Mouse (Mus musculus): ENCODE measurements at regions not wholly inside any gene's neighbourhood (a gene's known extent, or its start where the extent isn't known, plus 50 kb on each side); places are given as distances from the start of the nearest gene placed in this dataset.
A peak's percentile ranks its signal among the peaks of the same experiment; 100 is the strongest.

DNA sequence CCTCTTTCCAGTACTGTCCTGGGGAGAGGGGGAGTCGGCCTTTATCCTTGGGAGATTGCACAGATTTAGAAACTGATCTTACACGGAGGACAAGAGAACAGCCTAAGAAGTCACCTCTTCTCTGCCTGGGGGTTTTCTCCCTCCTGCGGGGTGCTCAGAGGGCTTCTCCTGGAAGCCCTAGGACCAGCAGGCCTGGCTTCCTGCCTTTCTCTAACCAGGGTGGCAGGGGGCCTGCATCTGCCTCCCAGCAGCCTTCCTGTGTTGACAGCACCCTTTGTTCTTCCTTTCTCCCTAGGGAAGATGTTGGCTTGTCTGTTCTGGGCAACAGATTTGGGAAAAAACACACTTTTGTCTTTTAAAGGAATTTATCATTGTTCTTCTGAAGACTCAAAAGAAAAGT lies 153.0 kb upstream of the Tgfbr2 start:
- peak; percentile 28 for DNase-seq

DNA sequence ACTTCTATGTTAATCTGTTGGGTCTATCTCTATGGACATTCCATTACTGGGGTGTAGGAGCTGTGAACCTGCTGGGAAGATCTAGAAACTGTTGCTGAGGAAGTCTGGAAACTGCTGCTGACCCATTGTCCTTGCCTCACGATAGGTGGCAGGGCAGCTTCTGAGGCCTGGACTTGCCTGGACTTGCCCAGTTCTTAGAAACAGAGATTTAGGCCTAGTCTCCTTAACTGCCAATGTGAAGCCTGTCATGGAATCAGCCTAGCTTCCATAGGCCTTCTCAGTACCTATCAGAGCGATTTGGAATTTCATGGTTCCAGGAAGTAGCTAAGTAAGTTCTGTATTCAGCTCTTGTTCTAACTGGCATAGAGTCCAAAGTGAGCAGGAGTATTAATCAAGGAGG lies 151.9 kb upstream of the Tgfbr2 start:
- no peak for DNase-seq

DNA sequence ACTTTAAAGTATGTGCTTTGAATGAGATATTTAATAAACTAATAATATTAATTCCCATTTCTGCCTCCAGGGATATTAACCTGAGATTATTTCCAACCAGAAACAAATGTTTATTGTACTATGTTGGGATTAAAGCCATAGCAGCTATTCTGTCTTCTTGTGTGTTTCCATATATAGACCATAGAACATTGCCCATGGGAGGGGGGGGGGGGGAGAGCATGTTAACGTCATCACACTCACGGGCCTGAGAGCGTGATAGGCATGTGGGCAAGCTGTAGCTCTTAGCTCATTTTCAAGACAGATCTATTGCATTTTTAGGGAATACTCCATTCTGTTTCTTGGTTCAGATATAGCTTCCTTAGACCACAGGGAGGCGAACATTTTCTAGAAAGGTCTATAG lies 149.8 kb upstream of the Tgfbr2 start:
- no peak for DNase-seq

DNA sequence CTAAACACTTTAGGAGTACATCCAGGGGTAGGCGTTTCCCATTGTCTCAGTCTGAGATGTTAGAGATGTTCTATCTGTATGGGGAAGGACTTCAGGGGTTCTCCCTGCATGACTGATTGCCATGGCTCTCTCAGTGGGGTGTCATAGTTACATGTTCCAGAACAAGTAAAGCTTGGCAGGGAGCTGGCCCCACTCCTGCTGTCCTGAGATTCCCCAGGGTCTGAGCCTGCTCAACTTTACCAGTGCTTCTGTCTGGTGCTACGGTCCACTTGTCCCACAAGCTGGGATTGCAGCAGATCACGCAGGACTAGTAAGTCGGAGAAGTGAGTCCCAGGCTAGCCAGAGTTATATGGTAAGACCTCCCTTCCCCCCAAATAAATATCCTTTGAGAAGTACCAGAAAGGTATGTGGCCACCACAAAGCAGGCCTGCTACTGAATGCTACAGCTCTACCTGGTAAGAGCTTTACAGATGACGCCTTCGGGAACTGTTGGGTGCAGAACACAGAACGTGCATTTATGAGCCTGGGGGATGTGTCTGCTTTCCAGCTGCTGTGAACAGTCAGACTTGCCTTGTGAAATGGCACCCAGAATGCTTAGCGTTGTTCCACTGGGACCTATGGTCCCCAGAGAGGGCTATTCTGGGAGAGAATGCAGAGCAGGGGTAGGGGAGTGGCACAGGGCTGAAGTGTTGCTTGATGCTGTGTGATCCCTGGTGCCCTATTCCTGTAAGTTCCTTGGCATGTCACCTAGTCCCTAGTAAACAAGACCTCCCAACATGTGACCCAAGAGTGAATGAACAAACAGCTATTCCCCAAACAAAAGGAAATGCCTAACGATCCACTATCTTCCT lies 148.9 kb upstream of the Tgfbr2 start:
- peak; percentile 10 for DNase-seq

DNA sequence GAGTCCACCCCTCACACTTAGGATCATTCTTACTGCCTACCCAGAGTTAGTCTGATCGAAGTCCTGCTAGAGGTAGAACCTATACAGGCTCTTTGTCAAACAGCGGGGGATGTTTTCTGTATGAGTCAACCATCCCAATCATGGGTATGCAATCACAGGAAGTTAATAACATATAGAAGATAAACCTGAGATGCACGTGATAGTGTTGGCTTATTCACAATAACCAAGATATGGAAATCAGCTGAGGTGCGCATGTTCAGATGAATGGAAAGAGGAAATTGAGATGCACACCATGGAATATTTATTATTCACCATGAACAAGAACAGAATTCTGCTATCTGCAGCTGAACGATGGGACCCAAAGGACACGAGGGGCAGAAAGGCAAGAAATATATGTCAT lies 146.7 kb upstream of the Tgfbr2 start:
- no peak for DNase-seq

DNA sequence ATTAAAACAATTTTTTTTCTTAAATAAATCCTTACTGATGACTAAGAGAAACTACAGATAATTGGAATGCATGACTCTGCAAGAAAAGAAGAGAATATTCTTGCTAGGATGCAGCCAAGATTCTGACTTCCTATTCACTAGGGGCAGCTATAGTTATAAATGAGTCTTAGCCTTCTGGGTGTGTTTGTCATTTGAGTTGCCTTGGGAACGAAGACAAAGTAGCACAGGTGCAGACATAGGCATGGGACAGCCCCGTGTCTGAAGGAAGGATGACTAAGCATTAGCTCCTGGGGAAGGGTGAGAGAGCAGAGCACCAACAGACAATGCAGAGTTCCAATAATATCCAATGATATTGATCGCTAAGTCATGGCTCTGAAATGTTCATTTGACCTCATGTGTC lies 144.3 kb upstream of the Tgfbr2 start:
- DNase-seq = no peak

DNA sequence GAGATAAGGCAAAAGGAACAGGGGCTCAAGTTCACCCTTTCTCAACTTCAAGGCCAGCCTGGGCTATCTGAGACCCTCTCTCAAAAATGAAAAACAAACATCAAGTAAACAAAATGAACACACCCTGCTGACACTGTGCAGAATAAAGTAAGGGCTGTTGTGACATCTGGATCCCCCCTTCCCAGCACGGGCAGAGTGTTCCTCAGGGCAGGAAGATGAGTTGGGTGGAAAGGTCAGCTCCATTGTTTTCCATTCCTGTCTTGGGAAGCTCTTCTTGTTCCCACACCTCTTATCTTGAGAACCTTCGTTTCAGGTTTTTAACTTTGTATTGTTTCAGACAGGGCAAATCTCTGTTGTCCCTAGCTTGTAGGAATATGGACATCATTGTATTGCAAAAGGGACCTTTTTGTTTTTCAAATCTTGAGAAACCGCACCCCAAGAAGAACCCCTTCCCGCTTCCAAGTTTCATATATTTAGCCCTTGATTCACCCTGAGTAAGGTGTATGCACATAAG lies 141.5 kb upstream of the Tgfbr2 start:
- DNase-seq = no peak

DNA sequence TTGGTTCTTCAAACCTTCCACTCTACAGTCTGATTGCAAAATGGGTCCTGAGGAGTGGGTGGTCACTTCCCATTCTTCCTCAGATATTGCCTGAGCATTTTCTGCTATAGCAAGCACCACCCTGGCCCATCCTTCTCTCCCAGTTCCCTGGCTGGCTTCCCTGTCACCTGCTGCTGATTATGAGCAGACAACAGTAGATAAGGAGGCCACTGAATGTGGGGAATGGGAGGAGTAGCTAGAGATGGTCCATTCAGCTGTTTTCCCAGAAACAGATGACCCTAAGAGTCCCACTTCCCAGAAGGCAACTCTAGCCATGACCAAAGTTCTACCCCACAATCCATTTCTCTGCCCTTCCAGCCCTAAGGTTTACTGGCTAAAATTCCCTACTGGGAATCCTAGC lies 139.6 kb upstream of the Tgfbr2 start:
- no peak for DNase-seq

DNA sequence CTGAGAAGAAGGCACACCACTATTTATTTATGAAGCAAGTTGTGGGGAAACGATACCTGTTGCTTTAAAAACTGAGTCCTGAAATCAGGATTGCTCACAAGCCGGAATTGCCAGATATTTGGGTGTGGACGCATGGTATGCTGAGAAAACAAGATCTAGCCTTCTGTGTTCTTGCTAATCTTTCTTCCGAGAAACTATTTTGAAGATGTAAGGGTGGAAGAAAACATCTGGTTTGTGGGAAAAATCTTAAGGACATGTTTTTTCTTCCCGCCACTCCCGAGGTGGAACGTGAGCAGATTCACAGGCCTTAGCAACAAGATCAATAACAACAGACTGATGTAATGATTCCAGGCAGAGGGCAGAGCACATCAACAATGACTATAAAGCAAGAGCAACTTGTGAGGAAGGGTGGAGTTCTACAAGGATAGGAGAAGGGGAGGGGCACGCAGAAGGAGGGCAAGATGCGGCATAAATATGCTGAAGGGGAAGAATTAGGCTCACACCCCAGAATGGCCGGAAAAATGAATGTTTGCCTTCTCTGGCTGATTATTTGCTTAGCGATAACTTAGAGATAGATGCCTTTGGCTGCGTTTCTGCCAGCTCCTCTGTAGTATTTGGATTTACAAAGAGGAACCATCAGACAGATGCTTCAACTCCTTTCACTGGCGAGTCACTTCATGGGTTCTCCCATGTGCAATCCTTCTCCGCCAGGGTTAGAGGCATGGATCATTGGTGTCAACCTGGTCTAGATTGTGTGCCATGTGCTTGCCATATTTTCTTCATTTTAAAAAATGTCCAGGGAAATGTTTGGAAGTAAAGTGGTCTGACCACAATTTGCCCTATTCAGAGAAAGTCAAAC lies 139.0 kb upstream of the Tgfbr2 start:
- DNase-seq = no peak

DNA sequence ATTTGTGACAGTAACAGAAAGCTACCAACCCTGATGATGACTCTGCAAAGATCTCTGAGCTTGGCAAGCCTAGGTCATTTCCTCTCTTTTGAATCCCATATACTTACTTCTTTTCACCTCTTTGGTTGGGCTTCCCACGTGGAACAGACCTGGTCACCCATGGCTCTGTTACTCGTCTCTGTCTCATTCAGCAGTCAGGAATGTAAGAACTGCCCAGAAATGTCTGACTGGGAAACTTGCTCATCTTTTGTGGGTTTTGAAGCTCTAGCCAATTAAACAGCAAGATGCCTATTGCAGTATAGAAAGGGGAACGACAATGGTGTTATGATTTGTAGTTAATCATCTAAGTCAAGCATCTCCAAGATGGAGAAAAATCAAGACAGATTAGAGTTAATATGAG lies 136.2 kb upstream of the Tgfbr2 start:
- DNase-seq = no peak

DNA sequence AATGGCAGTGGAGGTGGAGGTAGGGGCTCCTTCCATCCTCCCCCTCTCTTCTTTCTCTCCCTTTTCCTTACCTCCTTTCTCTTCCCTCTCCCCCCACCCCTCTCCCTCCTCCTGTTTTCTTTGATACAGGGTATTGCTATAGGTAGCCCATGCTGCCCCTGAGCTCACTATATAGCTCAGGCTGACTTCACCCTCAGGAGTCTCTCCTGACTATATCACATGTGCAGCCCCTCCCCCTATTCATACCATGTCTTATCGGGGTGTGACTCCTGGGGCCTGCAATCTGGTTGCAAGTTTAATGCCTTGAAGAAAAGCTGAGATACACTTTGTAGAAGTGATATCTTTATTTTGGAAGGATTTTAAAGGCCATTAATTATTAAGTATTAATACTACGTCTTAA lies 126.4 kb upstream of the Tgfbr2 start:
- no peak for DNase-seq

DNA sequence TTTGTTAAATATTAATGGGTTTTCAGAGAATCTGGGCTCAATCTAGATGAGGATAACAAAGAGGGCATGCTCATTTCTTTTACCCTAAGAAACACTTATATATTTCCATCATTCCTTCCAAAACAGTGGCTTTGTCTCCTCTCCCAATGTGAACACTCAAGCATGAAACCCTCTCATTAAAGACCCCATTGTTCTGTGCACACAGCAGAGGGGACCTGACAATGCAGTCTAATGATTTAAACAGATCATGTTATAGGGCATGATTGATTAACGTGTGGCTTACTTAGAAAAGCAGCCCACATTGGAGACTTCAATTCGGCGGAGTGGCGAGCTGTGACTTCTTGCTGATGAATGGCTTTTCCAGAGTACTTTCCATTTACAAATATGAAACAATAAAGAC lies 123.6 kb upstream of the Tgfbr2 start:
- no peak for DNase-seq

DNA sequence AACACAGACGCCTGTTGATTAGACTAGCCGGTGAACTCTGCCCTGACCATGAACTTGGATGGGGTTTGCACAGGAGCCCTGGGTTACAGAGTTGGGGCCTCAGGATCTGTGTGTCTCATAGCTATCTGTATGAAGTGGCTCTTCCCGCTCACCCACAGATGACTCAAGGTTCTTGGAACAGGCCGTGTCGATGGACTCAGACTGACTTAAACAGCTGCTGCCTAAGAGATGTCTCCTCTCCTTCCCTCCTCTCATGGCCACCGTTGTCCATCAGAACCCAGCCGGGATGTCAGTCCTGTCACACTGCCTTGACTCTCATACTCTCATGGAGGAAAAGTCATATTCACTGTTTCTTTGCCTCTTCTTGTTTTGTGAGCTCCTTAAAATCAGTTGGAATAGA lies 121.2 kb upstream of the Tgfbr2 start:
- no peak for DNase-seq

DNA sequence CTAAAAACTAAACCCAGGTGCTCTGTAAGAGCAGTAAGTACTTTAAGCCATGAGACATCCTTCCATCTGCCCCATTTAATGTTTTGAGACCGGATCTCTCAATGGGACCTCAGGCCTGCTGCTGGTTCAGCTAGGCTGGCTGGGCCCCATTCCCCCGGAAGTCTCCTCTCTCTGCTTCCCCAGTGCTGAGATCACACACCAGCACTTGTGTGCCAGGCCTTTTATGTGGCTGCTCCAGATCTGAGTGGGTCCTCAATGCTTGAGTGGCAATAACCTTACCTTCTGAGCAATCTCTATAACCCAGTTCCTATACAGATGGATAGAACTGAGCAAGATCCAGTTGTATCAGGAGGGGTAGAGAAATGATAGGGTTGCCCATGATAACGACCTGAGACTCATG lies 118.9 kb upstream of the Tgfbr2 start:
- no peak for DNase-seq

DNA sequence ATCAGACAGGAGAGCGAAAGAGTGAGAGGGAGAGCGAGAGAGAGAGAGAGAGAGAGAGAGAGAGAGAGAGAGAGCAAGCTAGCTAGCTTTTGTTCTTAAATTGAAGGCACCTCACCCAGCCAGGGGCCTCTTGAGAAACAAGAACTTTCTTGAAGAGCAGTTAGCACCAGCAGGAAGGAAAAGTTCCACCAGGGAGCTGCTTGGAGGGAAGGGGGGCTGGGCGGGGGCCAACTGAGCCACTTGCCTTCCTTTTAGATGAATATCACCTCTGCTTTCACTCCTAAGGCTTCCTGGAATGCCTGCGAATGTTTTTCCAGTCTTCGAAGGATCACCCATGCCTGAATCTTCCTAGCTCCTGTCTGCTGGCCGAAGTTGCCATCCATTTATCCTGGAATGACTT lies 118.0 kb upstream of the Tgfbr2 start:
- no peak for DNase-seq

DNA sequence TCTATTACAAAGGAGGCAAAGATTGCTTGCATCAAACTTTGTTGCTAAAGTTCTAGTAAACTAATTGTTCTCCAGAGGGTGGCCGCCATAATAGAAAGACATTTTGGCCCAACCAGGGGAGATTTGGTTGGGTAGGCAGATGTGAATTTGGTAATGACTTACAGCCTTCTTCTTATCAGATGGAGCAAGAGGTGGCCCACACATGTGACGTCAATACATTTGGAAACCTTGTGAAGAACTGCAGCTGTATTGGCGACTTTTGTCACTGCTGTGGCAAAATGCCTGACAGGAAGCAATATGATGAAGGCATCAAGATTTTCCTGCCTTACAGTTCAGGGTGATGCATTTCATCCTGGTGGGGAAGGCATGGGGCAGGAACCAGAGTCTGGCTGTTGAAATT lies 116.5 kb upstream of the Tgfbr2 start:
- DNase-seq = no peak

DNA sequence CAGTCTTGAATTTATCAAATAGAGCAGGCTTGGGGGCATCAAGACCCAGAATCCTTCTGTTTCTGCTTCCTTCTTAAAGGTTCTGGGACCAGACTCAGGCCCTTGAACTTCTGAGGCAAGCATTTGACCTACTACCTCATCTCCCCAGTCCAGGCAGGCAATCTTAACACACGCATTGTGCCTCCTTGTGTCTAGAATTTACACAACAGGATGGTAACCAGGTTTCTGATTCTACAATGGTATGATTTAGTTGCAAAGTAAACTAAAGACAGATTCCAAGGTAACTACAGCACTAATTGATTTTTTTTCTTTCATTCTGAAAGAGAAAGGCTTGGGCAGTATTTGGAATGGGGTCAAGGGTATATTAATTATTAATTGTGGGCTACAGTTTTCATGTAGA lies 115.7 kb upstream of the Tgfbr2 start:
- DNase-seq = no peak

DNA sequence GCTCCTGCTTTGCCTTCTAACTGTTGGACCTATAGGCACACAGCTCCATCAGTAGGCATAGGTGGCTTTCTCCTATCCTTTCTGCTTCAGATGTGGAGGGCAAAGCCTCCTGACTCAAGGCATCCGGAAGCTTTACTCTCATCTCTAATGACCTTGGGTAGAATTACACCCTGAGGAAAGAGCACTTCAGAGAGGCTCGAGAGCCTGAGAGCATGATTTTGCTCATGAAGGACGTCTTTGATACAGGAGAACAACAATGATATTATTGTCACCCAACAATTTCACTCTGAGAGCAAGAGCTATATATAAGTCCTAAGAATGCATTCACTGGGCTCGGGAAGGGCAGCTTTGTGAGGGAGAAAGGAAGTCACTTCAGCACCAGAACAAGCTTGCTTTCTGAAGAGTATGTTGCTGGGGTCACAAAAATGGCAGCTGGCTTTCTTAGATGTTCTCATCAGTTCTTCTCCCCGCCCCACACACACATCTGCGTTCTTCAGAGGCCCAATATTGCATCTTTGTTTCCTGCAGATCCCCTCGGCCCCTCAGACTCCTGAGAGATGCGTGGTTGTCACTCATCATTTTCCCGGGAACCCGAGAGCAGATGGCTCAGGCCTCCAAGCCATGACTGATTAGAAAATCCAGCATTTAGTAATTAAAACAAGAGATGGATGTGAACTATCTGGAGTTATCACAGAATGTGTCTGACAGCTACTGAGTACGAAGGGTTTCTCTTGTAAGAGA lies 110.7 kb upstream of the Tgfbr2 start:
- no peak for DNase-seq

DNA sequence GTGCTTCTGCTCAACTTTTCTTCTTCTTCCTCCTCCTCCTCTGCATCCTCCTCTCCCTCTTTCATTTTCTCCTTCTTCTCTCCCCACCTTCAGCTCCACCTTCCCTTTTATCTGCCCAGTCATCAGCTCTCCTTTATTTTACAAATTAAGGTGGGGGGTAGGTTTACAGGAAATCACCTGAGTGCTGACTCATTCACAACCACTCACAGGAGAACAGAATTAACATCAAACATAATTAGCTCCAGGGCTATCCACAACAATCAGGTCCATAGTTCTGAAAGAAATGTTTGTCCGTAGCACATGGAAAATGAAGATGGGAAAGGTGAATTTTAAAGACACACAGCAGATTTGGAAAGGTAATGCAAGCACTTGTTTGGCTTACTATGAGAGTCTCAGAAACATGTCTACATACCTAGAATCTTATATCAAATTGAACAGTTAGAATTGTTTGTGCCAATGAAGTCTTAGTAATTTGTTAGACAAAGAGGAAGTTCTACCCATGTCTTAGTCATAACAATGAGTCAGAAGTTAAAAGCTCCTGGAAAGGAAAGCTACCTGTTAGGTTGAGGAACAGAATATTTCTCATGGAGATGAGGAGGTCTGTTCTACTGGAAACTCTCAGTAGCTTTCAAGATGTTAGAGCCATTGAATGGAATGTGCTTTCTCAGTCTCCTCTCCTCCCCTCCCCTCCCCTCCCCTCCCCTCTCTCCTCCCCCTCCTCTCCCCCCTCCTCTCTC lies 108.8 kb upstream of the Tgfbr2 start:
- DNase-seq = no peak

DNA sequence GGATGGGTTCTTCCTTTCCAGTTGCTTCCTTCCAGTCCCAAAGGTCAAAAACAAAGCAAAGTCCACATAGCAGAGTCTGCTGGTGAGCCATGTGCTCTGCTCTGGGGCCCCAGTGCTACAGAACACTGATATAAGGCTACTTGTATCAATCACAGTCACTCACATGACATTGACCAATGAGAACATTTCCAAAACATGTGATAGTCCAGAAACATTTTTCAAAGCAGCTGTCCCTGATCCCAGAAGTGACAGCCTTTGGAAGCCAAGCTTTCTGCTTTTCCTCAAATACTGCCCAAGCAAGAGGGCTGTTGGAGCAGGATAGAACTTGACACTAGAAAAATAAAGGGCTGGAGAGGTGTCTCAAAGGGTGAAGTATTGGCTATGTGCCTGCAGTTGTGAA lies 106.5 kb upstream of the Tgfbr2 start:
- DNase-seq = peak; percentile 55

DNA sequence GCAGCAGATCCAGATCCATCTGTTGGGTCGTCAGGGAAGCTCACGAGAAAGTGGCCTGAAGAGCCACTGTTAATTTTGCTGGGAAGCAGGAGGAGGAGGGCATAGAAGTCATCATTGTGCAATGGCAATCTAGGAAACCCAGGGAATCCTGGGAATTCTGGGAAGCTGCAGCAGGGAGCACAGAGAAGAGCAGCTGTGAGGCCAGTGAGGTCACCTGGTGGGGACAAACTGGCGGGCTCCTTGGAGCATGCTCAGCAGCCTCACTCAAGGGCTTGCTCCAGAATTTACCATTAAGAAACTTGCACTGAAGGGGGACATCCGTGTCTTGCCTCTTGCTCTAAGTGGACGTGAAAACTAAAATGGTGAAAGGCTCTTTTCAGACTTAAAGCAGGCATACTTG lies 105.0 kb upstream of the Tgfbr2 start:
- DNase-seq = no peak

DNA sequence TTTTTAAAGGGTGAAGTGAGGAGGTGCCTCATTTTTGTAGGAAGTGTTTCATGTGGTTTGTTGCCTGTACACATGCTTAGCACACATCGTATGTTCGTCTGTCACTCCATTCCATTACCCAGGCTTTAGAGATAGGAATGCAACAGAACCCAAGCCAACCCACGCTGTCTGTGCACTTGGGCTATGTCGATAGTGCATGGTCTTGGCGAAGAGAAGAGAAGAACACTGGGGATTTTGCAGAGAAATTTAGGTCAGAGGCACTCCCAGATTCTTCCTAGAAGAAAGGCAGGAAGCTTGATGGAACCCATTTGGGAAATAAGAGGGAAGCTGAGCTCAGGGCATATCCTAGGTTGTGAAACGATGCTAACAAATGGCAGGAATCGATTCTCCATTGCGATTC lies 103.7 kb upstream of the Tgfbr2 start:
- DNase-seq = no peak

DNA sequence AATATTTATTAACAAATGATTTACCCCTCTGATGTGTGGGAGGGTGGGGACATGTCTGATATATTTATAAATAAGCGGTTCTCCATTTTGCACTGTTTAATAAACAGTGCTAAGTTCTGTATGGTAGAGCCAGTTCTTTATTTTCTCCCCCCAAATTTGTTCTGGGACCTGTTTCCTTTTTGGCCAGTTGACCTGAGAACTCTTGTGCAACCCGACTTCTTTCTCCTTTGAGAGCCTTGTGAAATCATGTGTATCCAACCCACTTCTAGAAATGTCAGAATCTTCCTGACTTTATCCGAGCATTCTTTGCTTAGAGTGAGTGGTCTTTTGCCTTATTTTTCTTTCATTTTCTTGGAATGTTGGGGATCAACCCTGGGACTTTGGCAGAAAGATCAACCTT lies 102.6 kb upstream of the Tgfbr2 start:
- no peak for DNase-seq
